Mouse (Mus musculus): ENCODE measurements at regions not wholly inside any gene's neighbourhood (a gene's known extent, or its start where the extent isn't known, plus 50 kb on each side); places are given as distances from the start of the nearest gene placed in this dataset.

- no peak for TF ChIP-seq HCFC1 (IDR thresholded peaks at IDR 0.05; ENCODE audit: borderline replicate concordance, insufficient read depth, low read length)
- TF ChIP-seq CHD2 (IDR thresholded peaks at IDR 0.05; ENCODE audit: low read depth, low read length), result no peak
- TF ChIP-seq ZC3H11A (IDR thresholded peaks at IDR 0.05; ENCODE audit: borderline replicate concordance, low read depth, low read length), result no peak
These were observed 172.3 kb downstream of the Ifng start for GRCm38 (mm10) chr10:118613056-118613695.

Measured in ES-E14 (cell line).